Mouse (Mus musculus) layer of hippocampus, adult 8-10 months (tissue): Measurements from ENCODE around the gene Aloxe3. TPM values are rescaled to one million over a fixed set of nuclear protein-coding genes. Genes with fewer than 3 reads are reported as not detected.

Experiments used
- DNase-seq, 2 experiments: peaks; one replicate each; pipeline ENCODE4 v3.0.0; 2022; ENCODE audit warnings: low spot score in 2 of 2
- total RNA-seq, 4 experiments: library from RNA; stranded (reverse); gene quantifications; 2 replicates each; pipeline ENCODE4 v1.2.4; 2022

Aloxe3 gene
- total RNA-seq, 4 experiments from 2014 or later: 8.8 to 14.4 (median 10.1) TPM

GRCm38 (mm10) chr11:69107676-69108075 is 18.0 kb upstream of the Aloxe3 start:
- peak in 1 of 2 experiments; percentile 5 for DNase-seq

DNA sequence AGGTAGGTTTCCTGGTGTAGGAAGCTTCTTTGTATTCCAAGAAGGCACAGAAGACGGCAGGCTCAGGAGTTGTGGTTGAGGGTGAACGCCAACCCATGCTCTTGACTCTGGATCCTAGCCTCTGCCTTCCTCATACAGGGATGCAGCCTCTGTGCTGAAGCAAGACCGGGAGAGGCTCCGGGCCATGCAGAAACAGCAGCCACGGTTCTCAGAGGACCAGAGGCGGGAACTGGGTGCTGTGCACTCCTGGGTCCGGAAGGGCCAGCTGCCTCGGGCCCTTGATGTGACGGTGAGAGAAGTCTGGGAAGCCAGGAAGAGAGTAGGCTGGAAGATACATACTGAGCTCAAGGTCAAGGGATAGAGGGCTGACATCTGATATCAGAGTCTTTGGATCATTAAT is 17.5 kb upstream of the Aloxe3 start:
- DNase-seq: peak in 1 of 2 experiments; percentile 7

DNA sequence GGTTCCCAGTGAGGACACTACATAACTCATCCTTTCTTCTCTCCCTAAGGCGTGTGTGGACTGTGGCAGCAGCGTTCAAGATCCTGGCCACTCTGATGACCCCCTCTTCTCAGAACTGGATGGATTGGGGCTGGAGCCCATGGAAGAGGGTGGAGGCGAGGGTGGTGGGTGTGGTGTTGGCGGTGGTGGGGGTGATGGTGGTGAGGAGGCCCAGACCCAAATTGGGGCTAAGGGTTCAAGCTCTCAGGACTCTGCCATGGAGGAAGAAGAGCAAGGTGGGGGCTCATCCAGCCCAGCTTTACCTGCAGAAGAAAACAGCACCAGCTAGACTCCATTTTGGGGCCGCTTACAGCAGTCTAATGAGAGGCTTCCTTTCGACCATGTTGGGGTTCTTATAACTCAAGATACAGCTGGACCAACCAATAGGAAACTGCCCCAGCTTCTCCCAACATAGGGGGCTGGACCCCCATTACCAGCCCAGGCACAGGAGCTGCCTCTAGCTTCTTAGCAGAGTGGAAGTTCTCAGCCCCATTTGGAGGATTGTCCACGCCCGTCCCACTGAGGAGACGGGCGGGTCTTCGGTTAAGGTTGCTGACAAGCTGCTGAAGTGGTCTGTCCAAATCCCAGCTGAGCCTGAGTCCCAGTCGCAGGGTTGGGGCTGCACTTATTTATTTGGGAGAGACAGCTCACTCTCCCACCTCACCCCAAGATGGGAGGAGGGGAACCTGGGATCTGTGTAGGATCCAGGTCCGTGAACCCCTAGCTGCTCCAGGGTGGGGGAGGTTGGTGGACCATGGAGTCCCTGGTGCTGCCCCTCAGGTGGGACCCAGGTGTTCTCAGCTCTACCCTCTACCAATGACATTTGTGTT is 16.4 kb upstream of the Aloxe3 start:
- no peak for DNase-seq

DNA sequence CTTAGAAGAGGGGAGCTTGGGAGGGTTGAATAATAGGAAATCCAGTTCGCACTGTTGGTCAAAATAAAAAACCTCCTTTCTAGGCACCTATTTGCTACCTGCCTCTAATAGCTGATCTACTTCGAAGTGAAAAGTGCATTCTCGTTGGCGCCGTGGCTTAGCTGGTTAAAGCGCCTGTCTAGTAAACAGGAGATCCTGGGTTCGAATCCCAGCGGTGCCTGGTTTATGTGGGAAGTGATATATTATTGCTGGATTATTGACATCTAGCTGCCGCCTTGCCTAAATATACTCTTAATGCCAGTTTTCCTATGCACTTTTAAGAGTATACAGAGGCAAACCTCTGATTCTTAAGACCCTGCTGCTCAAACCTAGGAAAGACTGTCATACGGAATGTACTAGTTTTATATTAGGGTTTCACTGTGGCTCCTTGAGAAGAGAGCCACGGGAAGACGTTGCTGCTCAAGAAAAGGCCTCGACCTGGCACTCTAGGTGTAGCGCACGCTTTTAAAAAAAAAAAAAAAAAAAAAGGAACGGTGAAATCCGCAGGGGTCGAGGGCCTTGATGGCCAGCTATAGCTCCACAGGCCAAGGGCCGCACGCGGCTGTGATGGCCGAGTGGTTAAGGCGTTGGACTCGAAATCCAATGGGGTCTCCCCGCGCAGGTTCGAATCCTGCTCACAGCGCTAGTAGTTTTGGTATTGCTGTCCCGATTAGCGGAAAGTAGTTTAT is 15.2 kb upstream of the Aloxe3 start:
- peak in 1 of 2 experiments; percentile 94 for DNase-seq

DNA sequence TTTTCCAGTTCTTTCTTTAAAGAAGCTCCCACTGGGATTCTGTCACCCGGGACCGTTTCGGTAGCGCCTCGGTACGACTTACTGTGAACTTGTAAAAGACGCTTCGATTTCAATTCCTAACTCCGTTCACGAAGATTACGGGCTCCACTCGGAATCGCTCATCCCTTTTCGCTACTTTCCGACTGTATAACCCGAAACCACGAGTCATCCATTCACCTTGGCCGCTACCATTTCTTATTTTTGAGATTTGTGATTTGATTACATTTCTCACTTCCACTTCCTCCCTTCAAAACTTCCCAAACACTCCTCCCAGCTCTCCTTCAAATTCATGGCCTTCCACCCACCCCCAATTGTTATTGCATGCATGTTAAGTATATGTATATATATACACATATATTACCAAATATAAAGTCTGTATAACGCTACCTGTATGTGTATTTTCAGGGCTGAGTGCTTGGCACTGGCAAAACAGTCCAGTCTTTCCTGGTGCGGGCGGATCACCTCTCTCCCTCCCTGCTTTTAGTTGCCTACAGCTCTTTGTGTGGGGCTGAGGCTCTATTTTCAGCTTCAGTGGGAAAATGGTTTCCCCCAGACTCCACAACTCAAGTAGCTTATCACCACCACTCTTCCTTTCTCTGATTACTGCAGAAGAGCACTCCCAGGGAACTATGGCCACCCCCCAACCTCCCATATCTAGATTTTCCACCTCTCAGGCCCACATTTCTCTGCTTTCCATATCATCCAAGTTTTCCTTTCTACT is 14.5 kb upstream of the Aloxe3 start:
- no peak for DNase-seq

- no peak for DNase-seq
Measured at GRCm38 (mm10) chr11:69111865-69112264, 13.8 kb upstream of the Aloxe3 start.

GRCm38 (mm10) chr11:69114018-69114417 is 11.7 kb upstream of the Aloxe3 start:
- no peak for DNase-seq

- DNase-seq: no peak
Measured at GRCm38 (mm10) chr11:69114621-69115020, 11.1 kb upstream of the Aloxe3 start.

- no peak for DNase-seq
Measured at GRCm38 (mm10) chr11:69116843-69117242, 8.9 kb upstream of the Aloxe3 start.

DNA sequence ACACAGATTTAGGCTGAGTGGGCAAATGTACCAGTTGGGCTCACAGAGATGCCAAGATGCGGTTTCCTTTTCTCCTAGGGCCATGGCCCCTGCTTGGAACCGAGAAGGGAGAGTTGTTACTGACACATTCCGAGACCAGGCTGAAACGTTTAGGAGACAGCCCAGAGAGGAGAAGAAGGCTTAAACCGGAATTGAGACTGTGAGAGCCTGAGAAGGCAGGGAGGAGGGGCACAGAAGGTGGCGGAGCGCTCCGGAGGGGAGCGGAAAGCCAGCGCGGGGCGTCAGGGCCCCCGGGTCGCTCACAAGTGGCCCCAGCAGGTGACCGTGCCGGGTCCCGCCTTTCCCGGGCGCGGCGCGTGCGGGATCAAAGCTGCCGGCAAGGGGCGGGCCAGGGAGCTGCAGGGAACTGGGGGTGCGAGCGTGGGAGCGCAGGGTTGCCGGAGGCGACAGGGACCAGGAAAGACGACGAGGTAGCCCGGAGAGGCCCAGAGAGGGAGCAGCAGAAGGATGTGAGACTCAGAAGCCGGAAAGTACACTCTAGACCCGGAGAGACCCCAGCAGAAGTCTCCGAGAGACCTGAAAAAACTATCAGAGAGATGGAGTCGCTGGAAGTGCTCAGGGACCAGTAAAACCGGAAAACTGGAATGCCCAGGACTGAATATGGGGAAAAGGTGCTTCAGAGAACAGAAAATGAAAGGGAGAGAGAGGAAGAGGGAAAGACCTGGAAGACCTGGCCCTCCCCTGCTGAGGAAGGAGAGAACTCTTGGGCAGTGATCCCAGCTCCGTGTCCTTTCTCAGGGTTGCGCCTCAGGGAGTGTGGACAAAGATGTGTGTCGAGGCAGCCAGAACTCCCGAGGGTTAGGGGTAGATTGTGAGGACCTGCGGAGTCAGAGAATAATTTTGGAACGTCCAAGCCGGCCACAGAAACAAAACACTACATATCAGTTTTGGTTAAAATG is 7.7 kb upstream of the Aloxe3 start:
- peak in 1 of 2 experiments; percentile 35 for DNase-seq

GRCm38 (mm10) chr11:69118765-69119164 is 6.9 kb upstream of the Aloxe3 start:
- peak; percentile 75 to 88 for DNase-seq

DNA sequence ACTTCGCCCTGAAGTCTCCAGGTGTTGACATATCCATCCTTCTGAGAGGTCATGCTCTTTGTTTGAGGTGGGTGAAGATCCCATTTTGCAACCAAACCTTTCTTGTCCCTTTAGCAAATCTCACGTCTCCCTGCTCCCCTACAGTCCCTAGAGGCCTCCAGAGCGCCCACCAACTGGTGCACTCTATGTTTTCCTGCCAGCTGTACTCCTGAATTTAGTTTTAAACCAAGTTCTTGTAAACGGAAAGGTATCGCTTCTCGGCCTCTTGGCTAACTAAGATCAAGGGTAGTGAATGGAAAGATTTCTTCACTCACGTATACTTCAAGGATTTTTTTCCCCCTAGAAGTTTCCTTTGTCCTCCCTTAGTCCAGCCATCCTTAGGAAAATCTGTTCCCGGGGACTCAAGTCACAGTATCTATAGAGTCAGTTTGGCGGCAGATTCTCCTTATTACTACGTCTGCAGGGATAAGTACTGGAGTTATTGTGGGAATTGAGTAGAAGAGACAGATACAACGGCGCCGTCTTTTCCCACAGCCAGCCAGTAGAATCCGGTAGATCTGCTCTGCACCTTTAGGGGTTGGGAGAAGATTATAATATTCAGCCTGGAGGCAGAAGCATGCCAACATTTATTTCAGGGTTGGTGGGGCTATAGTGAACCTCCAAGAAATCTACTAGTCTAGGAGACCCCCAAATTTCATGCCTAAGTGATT is 6.1 kb upstream of the Aloxe3 start:
- DNase-seq: no peak

DNA sequence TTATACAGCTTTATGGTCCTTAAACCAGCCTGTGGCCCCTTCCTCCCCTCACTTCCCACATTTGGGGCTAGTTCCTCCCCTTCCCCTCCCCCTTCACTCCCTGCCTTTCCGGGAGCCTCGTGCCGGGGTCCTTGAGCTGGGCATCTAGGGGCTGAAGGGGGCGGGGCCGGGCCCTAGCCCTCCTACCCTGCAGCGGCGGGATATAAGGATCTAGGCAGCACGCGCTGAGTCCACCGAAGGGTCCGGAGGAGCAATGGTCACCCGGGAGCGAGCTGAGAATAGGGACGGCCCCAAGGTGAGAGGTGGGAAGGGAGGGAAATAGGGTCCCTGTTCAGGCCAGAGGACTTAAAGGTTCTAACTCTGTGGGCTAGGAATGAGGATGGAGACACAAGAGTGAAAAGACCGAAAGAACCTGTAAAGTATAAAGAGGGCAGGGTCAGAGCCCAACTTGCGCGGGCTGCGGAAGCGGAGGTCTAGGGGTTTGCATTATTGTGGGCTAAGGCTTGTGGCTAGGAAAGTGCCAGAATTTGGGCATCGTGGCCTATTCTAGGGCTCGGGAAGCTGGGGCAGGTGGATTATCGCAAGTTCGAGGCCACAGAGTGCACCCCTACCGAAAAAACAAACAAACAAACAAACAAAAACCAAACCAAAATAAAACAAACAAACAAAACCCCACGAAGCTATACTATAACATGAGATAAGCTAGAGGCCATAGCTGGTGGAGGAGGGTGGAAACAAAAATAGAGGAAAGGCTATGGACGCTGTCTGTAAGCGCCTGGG is 5.3 kb upstream of the Aloxe3 start, which contains the start of gene Hes7:
Gene Hes7 (plus strand): TSS at position 184 of the 780 bp plus-strand sequence.
- no peak for DNase-seq

DNA sequence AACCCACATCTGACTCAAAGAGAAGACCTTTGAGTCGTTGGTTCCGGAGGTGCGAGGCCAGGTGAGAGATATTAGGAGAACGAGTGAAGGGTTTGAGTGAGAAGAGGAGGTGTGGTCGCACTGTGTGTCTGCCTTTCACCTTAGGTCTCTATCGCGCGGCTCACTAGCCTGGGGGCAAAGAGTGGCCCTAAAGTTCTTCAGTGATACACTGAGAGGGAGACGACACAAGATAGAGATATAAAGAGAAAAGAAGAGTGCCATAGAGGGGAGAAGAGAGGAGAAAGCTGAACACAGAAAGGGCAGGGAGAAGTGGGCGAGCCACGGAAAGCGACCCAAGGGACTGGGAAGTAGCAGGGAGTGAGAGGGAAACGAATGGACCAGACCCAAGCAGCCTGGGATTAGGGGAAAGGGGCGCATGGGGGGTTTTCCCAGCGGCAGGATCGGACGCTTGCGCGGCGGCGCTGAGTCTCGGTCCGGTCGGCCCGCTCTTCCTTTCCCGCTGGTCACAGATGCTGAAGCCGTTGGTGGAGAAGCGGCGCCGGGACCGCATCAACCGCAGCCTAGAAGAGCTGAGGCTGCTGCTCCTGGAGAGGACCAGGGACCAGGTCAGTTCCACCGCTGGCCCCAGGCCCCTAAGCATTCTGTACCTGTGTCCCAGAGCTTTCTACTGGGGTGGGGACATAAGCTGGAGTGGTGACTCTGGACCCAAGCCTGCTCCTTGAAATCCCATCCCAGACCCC is 4.5 kb upstream of the Aloxe3 start:
- DNase-seq: no peak

DNA sequence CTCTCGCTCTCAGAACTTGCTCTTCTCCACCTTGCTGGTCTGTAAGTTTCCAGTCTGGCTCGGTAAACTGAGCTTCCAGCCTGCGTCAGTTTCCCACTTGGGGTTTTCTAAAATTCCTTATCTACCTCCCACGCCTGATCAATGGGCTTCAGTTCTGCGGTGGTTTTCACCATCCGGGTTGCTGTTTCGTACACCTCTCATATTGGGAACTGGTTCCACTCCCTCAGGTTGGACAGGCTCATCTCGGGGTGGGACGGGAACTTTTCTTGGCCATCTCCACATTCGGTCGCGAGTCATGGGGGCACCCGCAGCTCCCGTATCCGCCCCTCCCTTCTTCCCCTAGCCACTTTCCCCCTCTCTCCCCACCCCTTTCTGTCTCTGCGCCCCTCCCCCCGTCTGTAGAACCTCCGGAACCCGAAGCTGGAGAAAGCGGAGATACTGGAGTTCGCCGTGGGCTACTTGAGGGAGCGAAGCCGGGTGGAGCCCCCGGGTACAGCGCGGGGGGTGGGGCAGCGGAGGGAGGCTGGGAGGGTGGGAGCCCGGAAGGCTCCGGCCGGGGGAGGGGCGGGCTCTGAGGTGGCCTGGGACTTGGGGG is 3.9 kb upstream of the Aloxe3 start:
- DNase-seq: peak in 1 of 2 experiments; percentile 34

GRCm38 (mm10) chr11:69122336-69122951 is 3.3 kb upstream of the Aloxe3 start, which contains the start of gene 9130213A22Rik:
Gene 9130213A22Rik, minus strand, starts transcription at chr11:69122589.
- peak; percentile 80 to 83 for DNase-seq

DNA sequence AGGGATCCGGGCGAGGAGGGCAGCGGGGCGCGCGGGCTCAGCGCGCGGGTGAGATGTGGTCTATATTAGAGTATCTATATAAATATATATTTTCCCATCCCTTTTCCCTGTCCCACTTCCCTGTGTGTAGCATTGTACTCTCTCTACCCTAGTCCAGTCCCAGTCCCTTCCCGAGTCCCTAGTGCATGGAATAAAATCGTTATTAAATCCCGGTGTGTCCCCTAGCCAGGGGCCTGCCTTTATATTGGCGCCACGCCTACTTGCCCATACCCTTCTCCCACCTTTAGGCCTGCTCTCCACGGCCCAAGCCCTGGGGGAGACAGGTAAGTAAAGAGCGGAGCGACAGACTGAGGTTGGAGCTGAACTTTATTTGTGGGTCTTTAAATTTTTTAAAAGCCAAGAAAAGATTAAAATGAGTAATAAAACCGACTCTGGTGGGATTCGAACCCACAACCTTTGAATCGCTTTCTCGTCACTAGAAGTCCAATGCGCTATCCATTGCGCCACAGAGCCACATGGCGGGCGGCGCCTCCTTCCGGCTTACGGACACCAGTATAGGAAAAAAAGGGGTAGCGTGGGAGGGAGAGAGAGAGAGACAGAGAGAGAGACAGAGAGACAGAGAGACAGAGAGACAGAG is 2.5 kb upstream of the Aloxe3 start:
- DNase-seq: peak; percentile 89 to 95
